Mouse (Mus musculus) heart, adult 2 months (tissue): Measurements from ENCODE around the gene Fcamr.

Experiments used
- CTCF ChIP-seq: fragments of 200-600 bp; IDR thresholded peaks from 2 replicates; pipeline ENCODE4 v1.8.1; 2022; ENCODE audit warnings: antibody characterized with exemption, mild to moderate bottlenecking, moderate library complexity
- EP300 ChIP-seq: fragments of 200-500 bp; IDR thresholded peaks from 2 replicates; pipeline ENCODE4 v1.6.1; 2011; ENCODE audit warnings: low read depth, low read length, control low read depth; ENCODE audit not compliant: insufficient read depth
- POLR2A ChIP-seq: fragments of 200-500 bp; IDR thresholded peaks from 2 replicates; pipeline ENCODE4 v1.6.1; 2011; ENCODE audit warnings: mild to moderate bottlenecking, low read depth, low read length, control low read depth; ENCODE audit not compliant: insufficient read depth

GRCm38 (mm10) chr1:130802976-130803375 lies 2.3 kb downstream of the Fcamr start:
- no peak for TF ChIP-seq POLR2A
- no peak for TF ChIP-seq CTCF
- TF ChIP-seq EP300: no peak
